Mouse (Mus musculus) neural tube, embryonic 12.5 days (tissue): ENCODE results near the gene Mettl7a3. TPM values are rescaled to one million over a fixed set of nuclear protein-coding genes. Genes with fewer than 3 reads are reported as not detected.
"Not testable (repeated sequence)": the region's sequence is repeated elsewhere in the genome, so short reads cannot be mapped to it uniquely, and the experiment has no call there.

ENCODE experiments used
- ATAC-seq: fragments of 200-750 bp; cut with Nextera tagmentation; 2 replicates; pipeline ENCODE4 v1.8.0; 2017; ENCODE audit warnings: low read depth, mild to moderate bottlenecking, moderate TSS enrichment, moderate library complexity; ENCODE audit not compliant: low FRiP score
- H3K27ac ChIP-seq: fragments of 300-500 bp; sonication (generic); 2 replicates; pipeline ENCODE4 v1.5.1; 2016
- H3K27me3 ChIP-seq: fragments of 300-500 bp; sonication (generic); replicated peaks from 2 replicates; pipeline ENCODE4 v1.6.1; 2016; ENCODE audit warnings: mild to moderate bottlenecking
- H3K36me3 ChIP-seq: fragments of 300-500 bp; sonication (generic); 2 replicates; pipeline ENCODE4 v1.6.1; 2016; ENCODE audit warnings: mild to moderate bottlenecking
- H3K4me1 ChIP-seq: fragments of 300-500 bp; sonication (generic); 2 replicates; pipeline ENCODE4 v1.6.1; 2016
- H3K4me2 ChIP-seq: fragments of 300-500 bp; sonication (generic); replicated peaks from 2 replicates; pipeline ENCODE4 v1.6.1; 2016; ENCODE audit warnings: mild to moderate bottlenecking
- H3K4me3 ChIP-seq: fragments of 300-500 bp; sonication (generic); 2 replicates; pipeline ENCODE4 v1.5.1; 2016
- H3K9ac ChIP-seq: fragments of 300-500 bp; sonication (generic); 2 replicates; pipeline ENCODE4 v1.6.1; 2016; ENCODE audit warnings: mild to moderate bottlenecking
- H3K9me3 ChIP-seq: fragments of 300-500 bp; sonication (generic); 2 replicates; pipeline ENCODE4 v1.6.1; 2016; ENCODE audit warnings: mild to moderate bottlenecking
- WGBS: fragments of 180-500 bp; shearing (Covaris S2); methylation state at CpG from one replicate; pipeline ENCODE4 v1.1.7; 2016; 5-methylcytosine and 5-hydroxymethylcytosine counted together
- polyA plus RNA-seq: library from polyadenylated mRNA; unstranded; fragments of >200 nt; fragmentation: Nextera tagmentation; extraction: Ambion mirVana; gene quantifications from 2 replicates; pipeline ENCODE4 v1.2.1, GENCODE M21; 2016

The Mettl7a3 gene
- polyA plus RNA-seq, 1 experiment from 2014 or later, result 0.32 TPM

DNA sequence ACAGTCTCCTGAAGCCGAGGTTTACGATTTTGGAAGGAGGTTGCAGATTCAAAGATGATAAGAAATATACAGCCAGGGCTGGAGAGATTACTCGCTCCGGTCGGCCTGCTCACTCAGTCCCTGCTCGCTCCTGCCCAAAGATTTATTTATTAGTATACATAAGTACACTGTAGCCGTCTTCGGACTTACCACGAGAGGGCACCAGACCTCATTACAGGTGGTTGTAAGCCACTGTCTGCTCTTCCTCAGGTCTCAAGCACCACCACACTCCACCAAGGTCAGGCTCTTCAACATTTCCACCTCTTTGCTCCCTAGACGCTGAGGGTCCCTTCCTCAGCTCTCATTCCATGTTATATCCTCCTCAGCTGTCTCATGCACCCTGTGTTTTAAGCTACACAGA is 3.1 kb downstream of the Mettl7a3 start:
- not testable (repeated sequence) for H3K27ac ChIP-seq, H3K9me3 ChIP-seq, H3K4me1 ChIP-seq, H3K4me3 ChIP-seq, H3K36me3 ChIP-seq, H3K9ac ChIP-seq, ATAC-seq, H3K4me2 ChIP-seq, H3K27me3 ChIP-seq
- 27% methylated on average over 10 of the region's 10 CpGs for WGBS

GRCm38 (mm10) chr15:100341314-100341980 is 6.7 kb downstream of the Mettl7a3 start:
- H3K4me1 ChIP-seq, result not testable (repeated sequence)

GRCm38 (mm10) chr15:100345484-100345883 is 10.8 kb downstream of the Mettl7a3 start:
- Histone ChIP-seq H3K4me2 (no peak overlapping the region), H3K9me3 (no peaks in the 10 kb centered on the region), H3K27me3 (no peaks in the 10 kb centered on the region), H3K9ac (no peak overlapping the region), H3K36me3 (no peaks in the 10 kb centered on the region), H3K4me1 (no peaks in the 10 kb centered on the region), H3K4me3 (no peak overlapping the region), H3K27ac (no peak overlapping the region)
- no peak for ATAC-seq

More at GRCm38 (mm10) chr15:100341314-100341980, 6.7 kb downstream of the Mettl7a3 start:
- H3K27ac ChIP-seq, H3K36me3 ChIP-seq, H3K9me3 ChIP-seq, ATAC-seq, H3K4me3 ChIP-seq, H3K27me3 ChIP-seq, H3K9ac ChIP-seq, H3K4me2 ChIP-seq: not testable (repeated sequence)
- 85% methylated on average over 5 of the region's 5 CpGs for WGBS

DNA sequence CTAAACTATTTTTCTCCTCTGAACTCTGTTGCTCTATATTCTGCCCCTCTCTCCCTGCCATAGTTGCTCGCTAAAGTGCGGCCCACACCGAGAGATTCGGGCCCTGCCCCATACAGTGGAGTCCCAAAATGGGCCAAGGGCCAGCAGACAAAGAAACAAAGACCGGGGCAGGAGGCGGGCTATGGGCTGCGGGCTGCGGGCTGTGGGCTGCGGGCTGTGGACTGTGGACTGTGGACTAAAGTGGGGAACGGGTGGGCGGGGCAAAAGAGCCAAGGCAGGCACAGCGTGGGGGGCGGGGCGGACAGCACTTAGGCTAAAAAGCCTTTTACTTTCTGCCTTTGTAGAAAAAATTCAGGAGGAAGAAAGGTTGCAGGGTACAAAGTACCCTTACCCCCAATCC is 12.0 kb downstream of the Mettl7a3 start:
- H3K36me3 ChIP-seq, result no peaks in the 10 kb centered on the region
- no peak overlapping the region for H3K4me2 ChIP-seq
- no peak overlapping the region for H3K27ac ChIP-seq
- H3K4me3 ChIP-seq, result no peak overlapping the region
- no peak overlapping the region for H3K9ac ChIP-seq
- no peak for ATAC-seq
- H3K27me3 ChIP-seq, result no peaks in the 10 kb centered on the region
- no peaks in the 10 kb centered on the region for H3K4me1 ChIP-seq
- H3K9me3 ChIP-seq, result no peaks in the 10 kb centered on the region
- 63% methylated on average over 14 of the region's 14 CpGs for WGBS

DNA sequence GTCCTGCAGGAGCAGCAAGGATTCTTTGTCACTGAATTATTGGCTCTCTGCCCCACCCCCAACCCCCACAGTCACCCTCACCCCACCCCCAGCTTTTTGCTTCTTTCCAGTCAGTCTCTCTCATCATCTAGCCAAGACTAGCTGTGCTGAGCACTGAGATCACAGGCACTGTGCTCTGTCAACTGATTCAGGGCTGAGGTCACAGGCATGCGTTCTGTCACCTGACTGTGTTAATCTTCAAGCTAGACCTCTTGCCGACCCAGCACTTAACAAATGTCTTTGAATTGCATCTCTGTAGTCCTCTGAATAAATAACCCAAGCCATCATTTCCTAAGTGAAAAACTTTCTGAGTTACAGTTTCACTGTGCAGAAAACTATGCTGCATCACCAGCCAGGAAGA is 14.8 kb downstream of the Mettl7a3 start:
- WGBS, result 65% methylated on average over 2 of the region's 2 CpGs

GRCm38 (mm10) chr15:100351501-100352060 is 16.9 kb downstream of the Mettl7a3 start:
- Histone ChIP-seq H3K9me3 (no peaks in the 10 kb centered on the region), H3K4me3 (no peak overlapping the region), H3K4me2 (no peak overlapping the region), H3K9ac (no peak overlapping the region), H3K4me1 (no peaks in the 10 kb centered on the region), H3K36me3 (no peaks in the 10 kb centered on the region), H3K27ac (no peak overlapping the region), H3K27me3 (no peaks in the 10 kb centered on the region)
- ATAC-seq, result no peak
- 77% methylated on average over 6 of the region's 6 CpGs for WGBS

More for the DNA sequence above, 14.8 kb downstream of the Mettl7a3 start:
- Histone ChIP-seq H3K9me3 (no peaks in the 10 kb centered on the region), H3K27ac (no peak overlapping the region), H3K4me2 (no peak overlapping the region), H3K4me3 (no peak overlapping the region), H3K9ac (no peak overlapping the region), H3K36me3 (no peaks in the 10 kb centered on the region), H3K27me3 (no peaks in the 10 kb centered on the region), H3K4me1 (no peaks in the 10 kb centered on the region)
- no peak for ATAC-seq

- WGBS, result 86% methylated on average over 10 of the region's 10 CpGs
Observed at GRCm38 (mm10) chr15:100352711-100353250, 18.1 kb downstream of the Mettl7a3 start, which contains the start of the genes Methig1 and Mettl7a2. Gene Methig1, plus strand, starts transcription at chr15:100353149. Gene Mettl7a2, plus strand, starts transcription at chr15:100353200.

DNA sequence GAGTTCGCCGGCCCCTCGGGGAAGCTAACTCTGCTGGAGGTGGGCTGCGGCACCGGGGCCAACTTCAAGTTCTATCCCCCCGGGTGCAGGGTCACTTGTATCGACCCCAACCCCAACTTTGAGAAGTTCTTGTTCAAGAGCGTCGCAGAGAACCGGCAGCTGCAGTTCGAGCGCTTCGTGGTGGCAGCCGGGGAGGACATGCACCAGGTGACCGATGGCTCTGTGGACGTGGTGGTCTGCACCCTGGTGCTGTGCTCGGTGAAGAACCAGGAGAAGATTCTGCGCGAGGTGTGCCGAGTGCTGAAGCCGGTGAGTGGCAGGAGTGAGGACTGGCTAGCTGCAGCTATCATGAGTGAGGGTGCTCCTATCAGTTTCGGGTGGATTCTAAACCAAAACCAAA is 18.7 kb downstream of the Mettl7a3 start:
- H3K27ac ChIP-seq, H3K4me1 ChIP-seq, ATAC-seq, H3K9me3 ChIP-seq, H3K9ac ChIP-seq, H3K27me3 ChIP-seq, H3K36me3 ChIP-seq, H3K4me3 ChIP-seq, H3K4me2 ChIP-seq: not testable (repeated sequence)
- 95% methylated on average over 20 of the region's 22 CpGs for WGBS

More at GRCm38 (mm10) chr15:100352711-100353250, 18.1 kb downstream of the Mettl7a3 start, which contains the start of the genes Methig1 and Mettl7a2:
- no peaks in the 10 kb centered on the region for H3K36me3 ChIP-seq
- no peak within 1 kb of the TSS for H3K27ac ChIP-seq
- H3K4me3 ChIP-seq, result no peak within 1 kb of the TSS
- no peak within 1 kb of the TSS for H3K9ac ChIP-seq
- no peak for ATAC-seq
- no peak within 1 kb of the TSS for H3K4me2 ChIP-seq
- H3K4me1 ChIP-seq, result no peaks in the 10 kb centered on the region
- no peaks in the 10 kb centered on the region for H3K27me3 ChIP-seq
- H3K9me3 ChIP-seq, result no peaks in the 10 kb centered on the region

GRCm38 (mm10) chr15:100355876-100356275 is 21.1 kb downstream of the Mettl7a3 start:
- Histone ChIP-seq H3K4me2 (no peak overlapping the region), H3K27me3 (no peaks in the 10 kb centered on the region), H3K4me1 (no peaks in the 10 kb centered on the region), H3K9me3 (no peaks in the 10 kb centered on the region), H3K36me3 (no peaks in the 10 kb centered on the region), H3K27ac (no peak overlapping the region), H3K4me3 (no peak overlapping the region), H3K9ac (no peak overlapping the region)
- WGBS, result 57% methylated on average over 5 of the region's 5 CpGs
- ATAC-seq, result no peak

- Histone ChIP-seq H3K4me2 (no peak within 1 kb of the TSS), H3K9ac (no peak within 1 kb of the TSS), H3K27ac (no peak within 1 kb of the TSS), H3K4me1 (no peaks in the 10 kb centered on the region), H3K4me3 (no peak within 1 kb of the TSS), H3K36me3 (no peaks in the 10 kb centered on the region), H3K27me3 (no peaks in the 10 kb centered on the region), H3K9me3 (no peaks in the 10 kb centered on the region; the same call in 1 of the 2 replicates)
- ATAC-seq, result no peak
- WGBS, result 74% methylated on average over 7 of the region's 7 CpGs
Observed at GRCm38 (mm10) chr15:100364242-100364641, 29.5 kb downstream of the Mettl7a3 start, which contains the start of gene Higd1c. Gene Higd1c, plus strand, starts transcription at chr15:100364542.

- H3K9ac ChIP-seq, H3K36me3 ChIP-seq, H3K9me3 ChIP-seq, H3K27me3 ChIP-seq, ATAC-seq, H3K4me1 ChIP-seq, H3K4me2 ChIP-seq, H3K4me3 ChIP-seq, H3K27ac ChIP-seq: not testable (repeated sequence)
- WGBS, result 51% methylated on average over 9 of the region's 9 CpGs
Observed at GRCm38 (mm10) chr15:100365967-100366366, 31.2 kb downstream of the Mettl7a3 start.

GRCm38 (mm10) chr15:100367119-100367518 is 32.4 kb downstream of the Mettl7a3 start:
- Histone ChIP-seq H3K4me1 (no peaks in the 10 kb centered on the region), H3K9ac (no peak overlapping the region), H3K27me3 (no peaks in the 10 kb centered on the region), H3K27ac (no peak overlapping the region), H3K4me3 (no peak overlapping the region), H3K4me2 (no peak overlapping the region), H3K36me3 (no peaks in the 10 kb centered on the region), H3K9me3 (no peaks in the 10 kb centered on the region; the same call in 1 of the 2 replicates)
- no peak for ATAC-seq
- WGBS, result 72% methylated on average over 7 of the region's 7 CpGs
